Mouse (Mus musculus) cerebellum, postnatal 10 days (tissue): Measurements from ENCODE around the gene AB124611.
"Not testable (repeated sequence)": the region's sequence is repeated elsewhere in the genome, so short reads cannot be mapped to it uniquely, and the experiment has no call there.

Source experiments
- DNase-seq, 2 experiments: peaks; one replicate each; pipeline ENCODE4 v3.0.0; 2021; ENCODE audit warnings: mixed read lengths in 2 of 2

AB124611 gene

GRCm38 (mm10) chr9:21525142-21525936 is 637 bp upstream of the AB124611 start:
- DNase-seq = no peak

GRCm38 (mm10) chr9:21526634-21526944 is 613 bp downstream of the AB124611 start:
- DNase-seq = no peak

- no peak for DNase-seq
Measured at GRCm38 (mm10) chr9:21527100-21527801, 1.3 kb downstream of the AB124611 start.

- no peak for DNase-seq
Measured at GRCm38 (mm10) chr9:21527917-21528324, 1.9 kb downstream of the AB124611 start.

- DNase-seq = no peak
Measured at GRCm38 (mm10) chr9:21536501-21536900, 10.5 kb downstream of the AB124611 start.

- DNase-seq = no peak
Measured at GRCm38 (mm10) chr9:21537009-21537408, 11.0 kb downstream of the AB124611 start.

GRCm38 (mm10) chr9:21539981-21540753 is 14.2 kb downstream of the AB124611 start:
- no peak for DNase-seq

GRCm38 (mm10) chr9:21542001-21542400 is 16.0 kb downstream of the AB124611 start:
- not testable (repeated sequence) for DNase-seq

GRCm38 (mm10) chr9:21545351-21545915 is 19.5 kb downstream of the AB124611 start:
- peak in 1 of 2 experiments; percentile 19 for DNase-seq

GRCm38 (mm10) chr9:21545916-21546788 is 20.2 kb downstream of the AB124611 start:
- DNase-seq = peak; percentile 100

- DNase-seq = no peak
Measured at GRCm38 (mm10) chr9:21546789-21547074, 20.8 kb downstream of the AB124611 start, which contains the start of gene Carm1. Carm1 (plus strand) TSS chr9:21546894.

GRCm38 (mm10) chr9:21547075-21547941 is 21.3 kb downstream of the AB124611 start:
- peak; percentile 66 for DNase-seq

- DNase-seq = no peak
Measured at GRCm38 (mm10) chr9:21551049-21551448, 25.1 kb downstream of the AB124611 start.

GRCm38 (mm10) chr9:21553607-21554273 is 27.8 kb downstream of the AB124611 start:
- no peak for DNase-seq

GRCm38 (mm10) chr9:21555198-21555742 is 29.3 kb downstream of the AB124611 start:
- DNase-seq = no peak

- no peak for DNase-seq
Measured at GRCm38 (mm10) chr9:21556996-21557395, 31.0 kb downstream of the AB124611 start.

- no peak for DNase-seq
Measured at GRCm38 (mm10) chr9:21557556-21557955, 31.6 kb downstream of the AB124611 start.

- no peak for DNase-seq
Measured at GRCm38 (mm10) chr9:21558366-21558765, 32.4 kb downstream of the AB124611 start.

GRCm38 (mm10) chr9:21559151-21559550 is 33.2 kb downstream of the AB124611 start:
- DNase-seq = no peak

GRCm38 (mm10) chr9:21564420-21564819 is 38.4 kb downstream of the AB124611 start:
- DNase-seq = no peak
